Mouse (Mus musculus) liver, adult 2 months (tissue): ENCODE measurements around the gene Hmbs. TPM values are rescaled to one million over a fixed set of nuclear protein-coding genes. Genes with fewer than 3 reads are reported as not detected.

ENCODE experiments used
- DNase-seq: peaks from one replicate; pipeline ENCODE4 v3.0.0-alpha.2; 2011; ENCODE audit warnings: low read depth, low spot score; ENCODE audit errors: extremely low read depth
- H3K27ac ChIP-seq: fragments of 200-500 bp; replicated peaks from 2 replicates; pipeline ENCODE4 v1.5.1; 2012; ENCODE audit warnings: low read depth, mild to moderate bottlenecking, control low read depth, inconsistent platforms, low read length; ENCODE audit not compliant: insufficient read depth
- H3K27me3 ChIP-seq: fragments of 200-500 bp; 2 replicates; pipeline ENCODE4 v1.6.1; 2012; ENCODE audit warnings: mild to moderate bottlenecking, moderate library complexity, low read length, inconsistent platforms; ENCODE audit not compliant: control insufficient read depth, insufficient read depth
- H3K36me3 ChIP-seq: fragments of 200-500 bp; 2 replicates; pipeline ENCODE4 v1.6.1; 2012; ENCODE audit warnings: low read length, inconsistent platforms; ENCODE audit not compliant: control insufficient read depth, insufficient read depth
- H3K4me1 ChIP-seq: fragments of 200-500 bp; 2 replicates; pipeline ENCODE4 v1.6.1; 2011; ENCODE audit warnings: low read length; ENCODE audit not compliant: control insufficient read depth, insufficient read depth
- H3K4me3 ChIP-seq: fragments of 200-500 bp; 2 replicates; pipeline ENCODE4 v1.5.1; 2011; ENCODE audit warnings: low read depth, mild to moderate bottlenecking, control low read depth, low read length, moderate library complexity; ENCODE audit not compliant: insufficient read depth
- H3K79me2 ChIP-seq: fragments of 200-500 bp; 2 replicates; pipeline ENCODE4 v1.6.1; 2012; ENCODE audit warnings: inconsistent platforms, mild to moderate bottlenecking, low read length, moderate library complexity; ENCODE audit not compliant: control insufficient read depth, insufficient read depth
- H3K9ac ChIP-seq: fragments of 200-500 bp; 2 replicates; pipeline ENCODE4 v1.6.1; 2012; ENCODE audit warnings: low read depth, mild to moderate bottlenecking, control low read depth, inconsistent platforms, low read length
- CTCF ChIP-seq: fragments of 200-500 bp; IDR thresholded peaks from 2 replicates; pipeline ENCODE4 v1.5.1; 2011; ENCODE audit warnings: low read depth, low read length, control low read depth
- POLR2A ChIP-seq: fragments of 200-500 bp; IDR thresholded peaks from 2 replicates; pipeline ENCODE4 v1.6.1; 2011; ENCODE audit warnings: low read length, control low read depth; ENCODE audit not compliant: insufficient read depth; ENCODE audit errors: extremely low read depth
- WGBS: fragments of 180-500 bp; shearing (Covaris S2); methylation state at CpG from one replicate; pipeline ENCODE4 v1.1.7; 2018; 5-methylcytosine and 5-hydroxymethylcytosine counted together
- polyA plus RNA-seq: library from polyadenylated mRNA; depleted of rRNA; stranded (reverse); fragments of >200 nt; gene quantifications from 2 replicates; pipeline ENCODE4 v1.2.3, GENCODE M21; 2012
- total RNA-seq: library from RNA; depleted of rRNA; stranded (reverse); fragments of >200 nt; gene quantifications from 2 replicates; pipeline ENCODE4 v1.2.3, GENCODE M21; 2014

Gene Hmbs
- total and polyA plus RNA-seq, 2 experiments = 58.8 to 61.3 TPM

DNA sequence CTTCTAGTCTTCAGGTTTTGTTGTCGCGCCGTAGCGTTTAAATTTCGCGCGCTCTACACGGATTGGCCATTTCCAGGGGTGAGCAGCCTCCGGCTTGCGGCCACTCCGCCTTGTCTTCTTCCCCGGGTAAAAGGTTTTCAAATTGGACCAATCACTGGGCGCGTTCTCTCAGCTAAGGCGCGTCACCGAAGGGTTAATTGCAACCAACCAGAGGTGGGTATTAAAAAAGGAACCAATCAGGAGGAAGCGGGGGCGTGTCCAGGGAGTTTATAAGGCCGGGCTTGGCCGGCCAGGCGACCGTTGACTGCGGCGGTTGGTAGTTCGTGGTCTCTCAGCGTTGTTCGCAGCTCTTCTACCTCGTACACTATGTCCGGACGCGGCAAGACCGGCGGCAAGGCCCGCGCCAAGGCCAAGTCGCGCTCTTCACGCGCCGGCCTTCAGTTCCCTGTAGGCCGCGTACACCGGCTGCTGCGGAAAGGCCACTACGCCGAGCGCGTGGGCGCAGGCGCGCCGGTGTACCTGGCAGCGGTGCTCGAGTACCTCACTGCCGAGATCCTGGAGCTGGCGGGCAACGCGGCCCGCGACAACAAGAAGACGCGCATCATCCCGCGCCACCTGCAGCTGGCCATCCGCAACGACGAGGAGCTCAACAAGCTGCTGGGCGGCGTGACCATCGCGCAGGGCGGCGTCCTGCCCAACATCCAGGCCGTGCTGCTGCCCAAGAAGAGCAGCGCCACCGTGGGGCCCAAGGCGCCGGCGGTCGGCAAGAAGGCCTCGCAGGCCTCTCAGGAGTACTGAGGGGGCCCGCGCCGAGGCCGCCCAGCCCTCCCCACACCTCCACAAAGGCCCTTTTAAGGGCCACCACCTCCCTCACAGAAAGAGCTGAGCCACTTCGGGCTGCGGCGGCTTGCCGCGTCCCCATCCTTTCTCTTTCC lies 9.4 kb downstream of the Hmbs start, which contains the start of gene H2afx:
Gene H2afx, plus strand, starts transcription at position 299 of the 935 bp plus-strand sequence.
- TF ChIP-seq CTCF (peak; percentile 49), POLR2A (peak; percentile 99)
- Histone ChIP-seq H3K9ac (peak within 1 kb of the TSS; percentile 91), H3K27ac (peak within 1 kb of the TSS; percentile 62), H3K4me1 (peaks cover 6% of the 10 kb centered on the region), H3K36me3 (peaks cover 24% of the 10 kb centered on the region; the same call in 1 of the 2 replicates), H3K27me3 (no peaks in the 10 kb centered on the region), H3K4me3 (peak within 1 kb of the TSS; percentile 75), H3K79me2 (no peaks in the 10 kb centered on the region; the same call in 1 of the 2 replicates)
- peak; percentile 98 for DNase-seq
- under 1% methylated on average over 91 of the region's 91 CpGs for WGBS

DNA sequence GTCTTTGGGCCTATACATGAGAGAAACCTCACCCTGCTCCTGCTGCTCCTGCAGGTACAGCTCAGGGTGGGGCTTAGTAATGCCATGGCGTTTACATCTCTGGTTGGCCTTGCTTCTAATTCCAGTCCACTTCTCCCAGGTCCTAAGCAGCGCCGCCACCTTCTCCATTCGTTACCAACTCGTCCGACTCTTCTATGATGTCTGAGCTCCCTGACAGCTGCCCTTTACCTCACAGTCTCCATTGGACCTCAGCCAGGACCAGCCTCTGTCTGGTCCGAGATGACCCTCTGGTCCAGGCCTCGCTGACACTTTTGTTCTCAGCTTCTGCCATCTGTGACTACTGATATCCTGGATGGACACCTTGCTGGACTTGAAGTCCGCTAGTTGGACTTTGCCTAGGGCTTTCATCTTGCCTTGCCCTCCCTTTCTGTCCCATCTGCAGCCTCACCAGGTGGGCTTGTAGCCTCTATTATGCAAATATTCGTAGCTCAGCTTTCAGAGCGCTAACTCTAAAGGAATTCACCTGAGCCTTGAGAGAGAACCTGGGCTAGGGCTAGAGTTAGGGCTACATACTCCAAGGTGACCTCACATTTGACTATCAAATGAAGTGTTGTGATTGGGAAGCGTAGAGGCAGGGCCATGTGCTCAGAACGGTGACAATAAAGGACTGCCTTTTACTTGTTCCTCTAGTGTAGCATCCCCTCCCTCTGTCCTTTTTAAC lies 10.9 kb downstream of the Hmbs start:
- Histone ChIP-seq H3K4me1 (peaks cover 6% of the 10 kb centered on the region), H3K4me3 (no peak overlapping the region), H3K79me2 (no peaks in the 10 kb centered on the region; the same call in 1 of the 2 replicates), H3K36me3 (peaks cover 26% of the 10 kb centered on the region; the same call in 1 of the 2 replicates), H3K9ac (no peak overlapping the region), H3K27me3 (no peaks in the 10 kb centered on the region), H3K27ac (no peak overlapping the region)
- TF ChIP-seq CTCF (no peak), POLR2A (no peak)
- no peak for DNase-seq
- WGBS = 94% methylated on average over 13 of the region's 13 CpGs

DNA sequence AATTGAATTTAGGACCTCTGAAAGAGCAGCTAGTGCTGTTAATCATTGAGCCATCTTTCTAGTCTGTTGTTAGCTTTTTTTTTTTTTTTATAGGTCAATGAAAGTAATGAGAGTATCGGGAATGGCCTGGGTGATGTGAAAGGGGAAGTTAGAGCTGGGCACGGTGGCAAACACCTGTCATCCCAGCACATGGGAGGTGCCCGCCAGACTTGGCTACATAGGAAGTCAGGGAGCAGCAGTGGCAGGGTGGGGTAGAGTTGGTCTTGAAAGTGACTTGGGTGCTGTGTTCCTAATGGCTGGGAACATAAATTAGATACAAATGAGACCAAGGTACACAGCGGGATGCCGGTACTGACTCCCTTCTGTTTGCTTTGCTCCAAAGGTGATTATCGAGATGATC lies 13.3 kb downstream of the Hmbs start:
- WGBS = 88% methylated on average over 6 of the region's 6 CpGs
- TF ChIP-seq POLR2A = no peak
- TF ChIP-seq CTCF = no peak
- Histone ChIP-seq H3K4me1 (0 out of 2 replicates have a peak, but pooled peaks cover 2% of the 10 kb centered on the region), H3K9ac (no peak overlapping the region), H3K79me2 (peaks cover 8% of the 10 kb centered on the region; the same call in 1 of the 2 replicates), H3K4me3 (no peak overlapping the region), H3K27me3 (no peaks in the 10 kb centered on the region), H3K36me3 (peaks cover 26% of the 10 kb centered on the region; the same call in 1 of the 2 replicates), H3K27ac (no peak overlapping the region)
- no peak for DNase-seq

DNA sequence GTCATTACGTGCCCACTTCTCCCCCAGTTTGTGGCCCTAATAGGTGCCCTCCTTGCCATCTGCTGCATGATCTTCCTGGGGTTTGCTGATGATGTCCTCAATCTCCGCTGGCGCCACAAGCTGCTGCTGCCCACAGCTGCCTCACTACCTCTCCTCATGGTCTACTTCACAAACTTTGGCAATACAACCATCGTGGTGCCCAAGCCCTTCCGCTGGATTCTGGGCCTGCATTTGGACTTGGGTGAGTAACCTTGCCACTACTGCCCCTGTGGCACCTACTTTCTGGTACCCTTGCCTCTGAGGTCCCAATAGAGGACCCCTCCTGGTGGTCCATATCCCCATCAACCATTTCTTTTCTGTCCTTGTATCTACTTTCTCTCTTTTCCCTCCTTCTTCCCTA lies 16.1 kb downstream of the Hmbs start:
- WGBS = 79% methylated on average over 5 of the region's 5 CpGs
- no peak for DNase-seq
- no peak overlapping the region for H3K9ac ChIP-seq
- no peak for TF ChIP-seq POLR2A
- no peak for TF ChIP-seq CTCF
- H3K4me1 ChIP-seq = peaks cover 3% of the 10 kb centered on the region; the same call in 1 of the 2 replicates
- H3K79me2 ChIP-seq = peaks cover 8% of the 10 kb centered on the region; the same call in 1 of the 2 replicates
- peaks cover 20% of the 10 kb centered on the region; the same call in 1 of the 2 replicates for H3K36me3 ChIP-seq
- H3K4me3 ChIP-seq = peak overlapping the region; percentile 13
- no peaks in the 10 kb centered on the region for H3K27me3 ChIP-seq
- H3K27ac ChIP-seq = peak overlapping the region; percentile 1

DNA sequence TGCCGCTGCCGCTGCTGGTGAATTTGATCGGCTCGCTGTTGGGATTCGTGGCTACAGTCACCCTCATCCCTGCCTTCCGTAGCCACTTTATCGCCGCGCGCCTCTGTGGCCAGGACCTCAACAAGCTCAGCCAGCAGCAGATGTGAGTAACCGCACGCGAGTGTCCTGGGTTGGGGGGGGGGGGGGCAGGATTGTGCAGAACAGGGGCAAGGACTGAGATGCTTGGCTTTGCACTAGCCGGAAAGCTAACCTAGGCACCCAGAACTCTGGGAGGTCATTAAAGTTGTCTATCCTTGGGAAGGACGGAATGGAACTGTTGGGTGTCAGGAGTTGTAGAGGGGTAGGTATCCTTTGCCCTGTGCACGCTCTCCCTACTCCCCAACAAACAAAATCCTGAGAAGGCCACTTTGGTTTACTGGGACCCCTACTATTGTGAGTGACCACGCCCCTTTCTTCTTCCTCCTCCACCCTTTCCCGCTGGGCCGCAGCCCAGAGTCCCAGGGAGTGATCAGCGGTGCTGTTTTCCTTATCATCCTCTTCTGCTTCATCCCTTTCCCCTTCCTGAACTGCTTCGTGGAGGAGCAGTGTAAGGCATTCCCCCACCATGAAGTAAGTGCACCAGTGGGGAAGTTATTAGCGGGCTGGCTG lies 16.8 kb downstream of the Hmbs start:
- Histone ChIP-seq H3K27me3 (no peaks in the 10 kb centered on the region), H3K4me3 (peak overlapping the region; percentile 78), H3K79me2 (peaks cover 8% of the 10 kb centered on the region; the same call in 1 of the 2 replicates), H3K9ac (peak overlapping the region; percentile 83), H3K36me3 (peaks cover 15% of the 10 kb centered on the region; the same call in 1 of the 2 replicates), H3K4me1 (peaks cover 3% of the 10 kb centered on the region; the same call in 1 of the 2 replicates), H3K27ac (peak overlapping the region; percentile 76)
- WGBS = 3% methylated on average over 22 of the region's 22 CpGs
- no peak for TF ChIP-seq POLR2A
- no peak for TF ChIP-seq CTCF
- no peak for DNase-seq
